Mouse (Mus musculus): ENCODE measurements around the gene Klhl24. TPM values are rescaled to one million over a fixed set of nuclear protein-coding genes. Genes with fewer than 3 reads are reported as not detected.
A peak's percentile ranks its signal among the peaks of the same experiment; 100 is the strongest.
"Not testable (repeated sequence)": the region's sequence is repeated elsewhere in the genome, so short reads cannot be mapped to it uniquely, and the experiment has no call there.

Klhl24 gene
- polyA plus RNA-seq, 1 experiment from 2014 or later: 40.4 TPM

DNA sequence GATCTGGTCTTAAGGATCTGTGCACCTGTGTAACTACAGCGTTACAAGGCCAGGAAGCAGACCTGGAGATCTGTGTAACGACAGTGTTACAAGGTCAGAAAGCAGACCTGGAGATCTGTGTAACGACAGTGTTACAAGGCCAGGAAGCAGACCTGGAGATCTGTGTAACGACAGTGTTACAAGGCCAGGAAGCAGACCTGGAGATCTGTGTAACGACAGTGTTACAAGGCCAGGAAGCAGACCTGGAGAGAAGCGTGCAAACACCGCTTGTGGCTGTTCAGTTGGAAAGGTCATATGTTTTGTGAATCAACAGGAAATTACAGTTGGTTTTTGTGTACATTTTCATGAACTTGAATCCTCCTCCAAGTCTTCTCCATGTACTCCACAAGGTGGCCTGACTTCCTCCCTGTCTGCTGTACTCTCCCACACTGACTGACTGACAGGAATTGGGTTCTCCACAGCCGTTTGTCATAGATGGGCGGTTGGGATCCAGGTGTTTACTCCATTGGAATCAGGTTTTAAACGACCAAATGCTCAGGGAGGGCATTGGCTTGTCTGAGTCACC lies 29.1 kb downstream of the Klhl24 start:
- not testable (repeated sequence) for H3K4me2 ChIP-seq (replicated peaks; ENCODE audit: low read depth, low read length); H3K4me3 ChIP-seq (ENCODE audit: low read length)

DNA sequence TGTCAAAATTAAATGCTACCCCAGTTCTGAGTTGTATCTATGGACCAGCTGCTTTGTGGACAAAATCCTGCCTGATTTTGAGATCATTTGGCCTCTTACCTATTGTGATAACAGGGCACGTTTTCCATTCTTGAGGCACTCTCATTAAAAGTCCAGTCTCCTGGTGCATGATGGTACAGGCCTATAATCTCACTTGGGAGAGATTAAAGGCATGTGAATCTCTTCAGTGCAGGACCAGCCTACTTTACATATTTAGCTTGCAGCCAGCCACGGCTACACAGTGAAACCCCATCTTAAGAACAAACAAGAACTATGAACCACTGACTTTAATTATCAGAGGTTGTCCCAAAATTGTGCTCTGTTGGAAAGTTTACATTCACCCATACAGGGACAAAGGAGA lies 33.1 kb downstream of the Klhl24 start:
- no peak for ATAC-seq (ENCODE audit: low FRiP score, low TSS enrichment)
- Histone ChIP-seq H3K4me2 (replicated peaks; ENCODE audit: low read depth, low read length) (no peak overlapping the region), H3K36me3 (ENCODE audit: control insufficient read depth, insufficient read depth, low read length) (peaks cover 10% of the 10 kb centered on the region; the same call in 1 of the 2 replicates), H3K27me3 (ENCODE audit: control insufficient read depth, insufficient read depth, low read length) (no peaks in the 10 kb centered on the region), H3K4me1 (ENCODE audit: control insufficient read depth, insufficient read depth, low read length) (no peaks in the 10 kb centered on the region), H3K27ac (ENCODE audit: low read depth, low read length) (no peak overlapping the region), H3K4me3 (ENCODE audit: low read length) (no peak overlapping the region), H3K9me3 (ENCODE audit: control insufficient read depth, low read length) (no peaks in the 10 kb centered on the region), H3K9ac (ENCODE audit: low read depth, low read length) (no peak overlapping the region)
- 57% methylated on average over 2 of the region's 2 CpGs for WGBS

More for the DNA sequence above, 29.1 kb downstream of the Klhl24 start:
- H3K9ac ChIP-seq (ENCODE audit: low read depth, low read length); H3K27me3 ChIP-seq (ENCODE audit: control insufficient read depth, insufficient read depth, low read length); H3K27ac ChIP-seq (ENCODE audit: low read depth, low read length); H3K9me3 ChIP-seq (ENCODE audit: control insufficient read depth, low read length); ATAC-seq (ENCODE audit: low FRiP score, low TSS enrichment); H3K4me1 ChIP-seq (ENCODE audit: control insufficient read depth, insufficient read depth, low read length): not testable (repeated sequence)
- peaks cover 39% of the 10 kb centered on the region for H3K36me3 ChIP-seq (ENCODE audit: control insufficient read depth, insufficient read depth, low read length)
- WGBS: 77% methylated on average over 10 of the region's 10 CpGs

- no peaks in the 10 kb centered on the region for H3K9me3 ChIP-seq (ENCODE audit: control insufficient read depth, low read length)
- H3K4me1 ChIP-seq (ENCODE audit: control insufficient read depth, insufficient read depth, low read length): peaks cover 13% of the 10 kb centered on the region; the same call in 1 of the 2 replicates
- H3K27me3 ChIP-seq (ENCODE audit: control insufficient read depth, insufficient read depth, low read length): no peaks in the 10 kb centered on the region
- peak within 1 kb of the TSS; percentile 88 for H3K9ac ChIP-seq (ENCODE audit: low read depth, low read length)
- peak; percentile 95 for ATAC-seq (ENCODE audit: low FRiP score, low TSS enrichment)
- WGBS: under 1% methylated on average over 84 of the region's 92 CpGs
- peak within 1 kb of the TSS; percentile 77 for H3K4me3 ChIP-seq (ENCODE audit: low read length)
- H3K4me2 ChIP-seq (replicated peaks; ENCODE audit: low read depth, low read length): peak within 1 kb of the TSS; percentile 58
- H3K36me3 ChIP-seq (ENCODE audit: control insufficient read depth, insufficient read depth, low read length): peaks cover 2% of the 10 kb centered on the region; the same call in 1 of the 2 replicates
- H3K27ac ChIP-seq (ENCODE audit: low read depth, low read length): peak within 1 kb of the TSS; percentile 87
Observed at GRCm38 (mm10) chr16:20140772-20141531, 43.6 kb downstream of the Klhl24 start, which contains the start of gene Yeats2. TSS of gene Yeats2 (plus strand) at chr16:20141063.

GRCm38 (mm10) chr16:20144568-20144967 lies 47.2 kb downstream of the Klhl24 start:
- no peak overlapping the region for H3K27ac ChIP-seq (ENCODE audit: low read depth, low read length)
- WGBS: 87% methylated on average over 3 of the region's 3 CpGs
- no peaks in the 10 kb centered on the region for H3K9me3 ChIP-seq (ENCODE audit: control insufficient read depth, low read length)
- H3K4me3 ChIP-seq (ENCODE audit: low read length): no peak overlapping the region
- H3K4me2 ChIP-seq (replicated peaks; ENCODE audit: low read depth, low read length): no peak overlapping the region
- peaks cover 13% of the 10 kb centered on the region; the same call in 1 of the 2 replicates for H3K4me1 ChIP-seq (ENCODE audit: control insufficient read depth, insufficient read depth, low read length)
- no peak for ATAC-seq (ENCODE audit: low FRiP score, low TSS enrichment)
- H3K9ac ChIP-seq (ENCODE audit: low read depth, low read length): no peak overlapping the region
- H3K27me3 ChIP-seq (ENCODE audit: control insufficient read depth, insufficient read depth, low read length): no peaks in the 10 kb centered on the region
- H3K36me3 ChIP-seq (ENCODE audit: control insufficient read depth, insufficient read depth, low read length): peaks cover 2% of the 10 kb centered on the region; the same call in 1 of the 2 replicates

GRCm38 (mm10) chr16:20151991-20152390 lies 54.6 kb downstream of the Klhl24 start:
- Histone ChIP-seq H3K9ac (ENCODE audit: low read depth, low read length) (no peak overlapping the region), H3K4me1 (ENCODE audit: control insufficient read depth, insufficient read depth, low read length) (no peaks in the 10 kb centered on the region), H3K36me3 (ENCODE audit: control insufficient read depth, insufficient read depth, low read length) (peaks cover 45% of the 10 kb centered on the region), H3K4me2 (replicated peaks; ENCODE audit: low read depth, low read length) (no peak overlapping the region), H3K27me3 (ENCODE audit: control insufficient read depth, insufficient read depth, low read length) (no peaks in the 10 kb centered on the region), H3K27ac (ENCODE audit: low read depth, low read length) (no peak overlapping the region), H3K9me3 (ENCODE audit: control insufficient read depth, low read length) (no peaks in the 10 kb centered on the region), H3K4me3 (ENCODE audit: low read length) (no peak overlapping the region)
- ATAC-seq (ENCODE audit: low FRiP score, low TSS enrichment): no peak
- 74% methylated on average over 5 of the region's 5 CpGs for WGBS

GRCm38 (mm10) chr16:20153742-20154141 lies 56.4 kb downstream of the Klhl24 start:
- Histone ChIP-seq H3K36me3 (ENCODE audit: control insufficient read depth, insufficient read depth, low read length) (peaks cover 56% of the 10 kb centered on the region), H3K27ac (ENCODE audit: low read depth, low read length) (no peak overlapping the region), H3K4me2 (replicated peaks; ENCODE audit: low read depth, low read length) (no peak overlapping the region), H3K4me1 (ENCODE audit: control insufficient read depth, insufficient read depth, low read length) (no peaks in the 10 kb centered on the region), H3K4me3 (ENCODE audit: low read length) (no peak overlapping the region), H3K9me3 (ENCODE audit: control insufficient read depth, low read length) (no peaks in the 10 kb centered on the region), H3K9ac (ENCODE audit: low read depth, low read length) (no peak overlapping the region), H3K27me3 (ENCODE audit: control insufficient read depth, insufficient read depth, low read length) (no peaks in the 10 kb centered on the region)
- ATAC-seq (ENCODE audit: low FRiP score, low TSS enrichment): no peak
- 83% methylated on average over 3 of the region's 3 CpGs for WGBS

- no peak for ATAC-seq (ENCODE audit: low FRiP score, low TSS enrichment)
- Histone ChIP-seq H3K4me3 (ENCODE audit: low read length) (no peak overlapping the region), H3K9me3 (ENCODE audit: control insufficient read depth, low read length) (no peaks in the 10 kb centered on the region), H3K4me2 (replicated peaks; ENCODE audit: low read depth, low read length) (no peak overlapping the region), H3K36me3 (ENCODE audit: control insufficient read depth, insufficient read depth, low read length) (peaks cover 79% of the 10 kb centered on the region), H3K9ac (ENCODE audit: low read depth, low read length) (no peak overlapping the region), H3K27me3 (ENCODE audit: control insufficient read depth, insufficient read depth, low read length) (no peaks in the 10 kb centered on the region), H3K4me1 (ENCODE audit: control insufficient read depth, insufficient read depth, low read length) (no peaks in the 10 kb centered on the region), H3K27ac (ENCODE audit: low read depth, low read length) (no peak overlapping the region)
- WGBS: 80% methylated on average over 2 of the region's 2 CpGs
Observed at GRCm38 (mm10) chr16:20160130-20160529, 62.8 kb downstream of the Klhl24 start.

GRCm38 (mm10) chr16:20169071-20169470 lies 71.7 kb downstream of the Klhl24 start:
- Histone ChIP-seq H3K27ac (ENCODE audit: low read depth, low read length) (no peak overlapping the region), H3K9ac (ENCODE audit: low read depth, low read length) (no peak overlapping the region), H3K36me3 (ENCODE audit: control insufficient read depth, insufficient read depth, low read length) (peaks cover 84% of the 10 kb centered on the region), H3K4me2 (replicated peaks; ENCODE audit: low read depth, low read length) (no peak overlapping the region), H3K9me3 (ENCODE audit: control insufficient read depth, low read length) (peaks cover 4% of the 10 kb centered on the region; the same call in 1 of the 2 replicates), H3K4me1 (ENCODE audit: control insufficient read depth, insufficient read depth, low read length) (no peaks in the 10 kb centered on the region), H3K4me3 (ENCODE audit: low read length) (no peak overlapping the region), H3K27me3 (ENCODE audit: control insufficient read depth, insufficient read depth, low read length) (no peaks in the 10 kb centered on the region)
- WGBS: 88% methylated on average over 3 of the region's 3 CpGs
- no peak for ATAC-seq (ENCODE audit: low FRiP score, low TSS enrichment)

DNA sequence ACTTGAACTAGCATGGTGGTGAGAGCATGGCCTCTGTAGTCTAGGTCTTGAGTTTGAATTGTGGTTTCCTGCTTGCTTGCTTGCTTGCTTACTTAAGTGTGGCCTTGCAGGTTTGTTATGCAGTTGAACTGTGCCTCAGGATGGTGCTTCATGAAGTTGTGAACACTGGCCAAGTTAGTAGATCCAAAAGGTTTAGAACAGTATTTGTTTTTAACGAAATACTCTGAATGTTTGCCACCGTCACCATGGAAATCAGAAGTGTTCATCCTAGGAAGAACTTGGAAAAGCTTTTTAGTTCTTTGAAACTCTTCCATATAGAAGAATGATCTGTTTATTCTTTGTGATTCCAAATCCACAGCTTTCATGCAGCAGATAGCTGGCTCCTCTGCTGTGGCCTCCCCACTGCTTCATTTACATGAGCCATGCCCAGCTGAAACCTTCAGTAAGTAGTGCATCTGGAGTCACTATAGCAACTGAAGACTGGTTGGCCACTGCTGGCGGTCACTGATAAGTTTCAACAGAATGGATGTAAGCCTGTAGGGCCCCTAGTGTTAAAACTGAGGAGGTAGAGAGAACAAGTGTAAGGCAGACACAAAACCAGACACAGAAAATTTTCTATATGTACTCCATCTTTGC lies 72.2 kb downstream of the Klhl24 start:
- H3K4me3 ChIP-seq (ENCODE audit: low read length): no peak overlapping the region
- peaks cover 4% of the 10 kb centered on the region; the same call in 1 of the 2 replicates for H3K9me3 ChIP-seq (ENCODE audit: control insufficient read depth, low read length)
- H3K27ac ChIP-seq (ENCODE audit: low read depth, low read length): no peak overlapping the region
- WGBS: 90% methylated on average over 3 of the region's 3 CpGs
- H3K9ac ChIP-seq (ENCODE audit: low read depth, low read length): no peak overlapping the region
- H3K27me3 ChIP-seq (ENCODE audit: control insufficient read depth, insufficient read depth, low read length): no peaks in the 10 kb centered on the region
- H3K36me3 ChIP-seq (ENCODE audit: control insufficient read depth, insufficient read depth, low read length): peaks cover 85% of the 10 kb centered on the region
- no peak for ATAC-seq (ENCODE audit: low FRiP score, low TSS enrichment)
- no peaks in the 10 kb centered on the region for H3K4me1 ChIP-seq (ENCODE audit: control insufficient read depth, insufficient read depth, low read length)
- H3K4me2 ChIP-seq (replicated peaks; ENCODE audit: low read depth, low read length): no peak overlapping the region
